Mouse (Mus musculus) midbrain, embryonic 10.5 days (tissue): Measurements from ENCODE around the gene Mmp25. TPM values are rescaled to one million over a fixed set of nuclear protein-coding genes. Genes with fewer than 3 reads are reported as not detected.
A peak's percentile ranks its signal among the peaks of the same experiment; 100 is the strongest.

Experiments used
- DNase-seq: peaks from one replicate; pipeline ENCODE4 v3.0.0-alpha.2; 2017; ENCODE audit warnings: low spot score
- H3K27ac ChIP-seq: fragments of 300-500 bp; sonication (generic); replicated peaks from 2 replicates; pipeline ENCODE4 v1.5.1; 2016; ENCODE audit warnings: mild to moderate bottlenecking
- H3K27me3 ChIP-seq: fragments of 300-500 bp; sonication (generic); 2 replicates; pipeline ENCODE4 v1.6.1; 2016; ENCODE audit warnings: low read depth, mild to moderate bottlenecking; ENCODE audit not compliant: poor library complexity, severe bottlenecking
- H3K36me3 ChIP-seq: fragments of 300-500 bp; sonication (generic); 2 replicates; pipeline ENCODE4 v1.6.1; 2016; ENCODE audit warnings: mild to moderate bottlenecking, moderate library complexity
- H3K4me1 ChIP-seq: fragments of 300-500 bp; sonication (generic); 2 replicates; pipeline ENCODE4 v1.6.1; 2016
- H3K4me3 ChIP-seq: fragments of 300-500 bp; sonication (generic); 2 replicates; pipeline ENCODE4 v1.5.1; 2016; ENCODE audit warnings: mild to moderate bottlenecking, moderate library complexity
- H3K9me3 ChIP-seq: fragments of 300-500 bp; sonication (generic); replicated peaks from 2 replicates; pipeline ENCODE4 v1.6.1; 2016; ENCODE audit warnings: mild to moderate bottlenecking
- WGBS: fragments of 180-500 bp; shearing (Covaris S2); methylation state at CpG from one replicate; pipeline ENCODE4 v1.1.7; 2016; 5-methylcytosine and 5-hydroxymethylcytosine counted together
- polyA plus RNA-seq: library from polyadenylated mRNA; unstranded; fragments of >200 nt; fragmentation: Nextera tagmentation; extraction: Ambion mirVana; gene quantifications from 2 replicates; pipeline ENCODE4 v1.2.1, GENCODE M21; 2016

The Mmp25 gene
- polyA plus RNA-seq, 1 experiment from 2014 or later = 0.89 TPM

GRCm38 (mm10) chr17:23658450-23658849 lies 13.4 kb upstream of the Mmp25 start:
- Histone ChIP-seq H3K36me3 (no peaks in the 10 kb centered on the region), H3K4me1 (peaks cover 5% of the 10 kb centered on the region), H3K9me3 (no peaks in the 10 kb centered on the region), H3K27ac (no peak overlapping the region), H3K4me3 (no peak overlapping the region), H3K27me3 (peaks cover 45% of the 10 kb centered on the region)
- WGBS = 80% methylated on average over 3 of the region's 3 CpGs
- no peak for DNase-seq

GRCm38 (mm10) chr17:23654410-23654809 lies 9.3 kb upstream of the Mmp25 start:
- Histone ChIP-seq H3K4me3 (no peak overlapping the region), H3K27me3 (peaks cover 5% of the 10 kb centered on the region), H3K9me3 (no peaks in the 10 kb centered on the region), H3K27ac (no peak overlapping the region), H3K4me1 (no peaks in the 10 kb centered on the region), H3K36me3 (no peaks in the 10 kb centered on the region)
- no peak for DNase-seq
- 70% methylated on average over 2 of the region's 2 CpGs for WGBS

GRCm38 (mm10) chr17:23654001-23654400 lies 8.9 kb upstream of the Mmp25 start:
- DNase-seq = no peak
- H3K27ac ChIP-seq = no peak overlapping the region
- H3K4me3 ChIP-seq = no peak overlapping the region
- 64% methylated on average over 6 of the region's 6 CpGs for WGBS
- H3K27me3 ChIP-seq = peaks cover under 1% of the 10 kb centered on the region
- H3K4me1 ChIP-seq = no peaks in the 10 kb centered on the region
- no peaks in the 10 kb centered on the region for H3K9me3 ChIP-seq
- no peaks in the 10 kb centered on the region for H3K36me3 ChIP-seq

- Histone ChIP-seq H3K9me3 (no peaks in the 10 kb centered on the region), H3K36me3 (no peaks in the 10 kb centered on the region), H3K4me3 (no peak overlapping the region), H3K27me3 (no peaks in the 10 kb centered on the region), H3K4me1 (no peaks in the 10 kb centered on the region), H3K27ac (no peak overlapping the region)
- 67% methylated on average over 2 of the region's 2 CpGs for WGBS
- DNase-seq = no peak
Observed at GRCm38 (mm10) chr17:23653324-23653723, 8.2 kb upstream of the Mmp25 start.

- Histone ChIP-seq H3K9me3 (no peaks in the 10 kb centered on the region), H3K4me3 (no peak overlapping the region), H3K27ac (no peak overlapping the region), H3K4me1 (no peaks in the 10 kb centered on the region), H3K27me3 (peaks cover 10% of the 10 kb centered on the region), H3K36me3 (no peaks in the 10 kb centered on the region)
- 80% methylated on average over 6 of the region's 6 CpGs for WGBS
- no peak for DNase-seq
Observed at GRCm38 (mm10) chr17:23651363-23651762, 6.3 kb upstream of the Mmp25 start.

- no peak for DNase-seq
- Histone ChIP-seq H3K36me3 (no peaks in the 10 kb centered on the region), H3K9me3 (peaks cover 8% of the 10 kb centered on the region; the same call in 1 of the 2 replicates), H3K27me3 (peaks cover 44% of the 10 kb centered on the region), H3K27ac (no peak overlapping the region), H3K4me3 (no peak overlapping the region), H3K4me1 (peaks cover 12% of the 10 kb centered on the region)
- WGBS = 26% methylated on average over 10 of the region's 10 CpGs
Observed at GRCm38 (mm10) chr17:23645894-23646293, 817 bp upstream of the Mmp25 start.

- peaks cover 11% of the 10 kb centered on the region for H3K27me3 ChIP-seq
- WGBS = 82% methylated on average over 8 of the region's 8 CpGs
- peaks cover 13% of the 10 kb centered on the region for H3K4me1 ChIP-seq
- no peak for DNase-seq
- no peaks in the 10 kb centered on the region for H3K36me3 ChIP-seq
- H3K27ac ChIP-seq = no peak overlapping the region
- H3K9me3 ChIP-seq = no peaks in the 10 kb centered on the region
- no peak overlapping the region for H3K4me3 ChIP-seq
Observed at GRCm38 (mm10) chr17:23631241-23631640, 13.8 kb downstream of the Mmp25 start.

GRCm38 (mm10) chr17:23630195-23631020 lies 14.7 kb downstream of the Mmp25 start:
- Histone ChIP-seq H3K27me3 (peaks cover 11% of the 10 kb centered on the region), H3K27ac (no peak overlapping the region; the same call in 1 of the 2 replicates), H3K4me1 (peaks cover 13% of the 10 kb centered on the region), H3K9me3 (no peaks in the 10 kb centered on the region), H3K4me3 (peak overlapping the region; percentile 40), H3K36me3 (no peaks in the 10 kb centered on the region)
- WGBS = 15% methylated on average over 22 of the region's 22 CpGs
- peak; percentile 77 for DNase-seq

GRCm38 (mm10) chr17:23627813-23628212 lies 17.3 kb downstream of the Mmp25 start:
- no peak overlapping the region for H3K4me3 ChIP-seq
- WGBS = 41% methylated on average over 7 of the region's 7 CpGs
- peaks cover 11% of the 10 kb centered on the region for H3K27me3 ChIP-seq
- no peak for DNase-seq
- no peaks in the 10 kb centered on the region for H3K36me3 ChIP-seq
- H3K27ac ChIP-seq = no peak overlapping the region
- H3K9me3 ChIP-seq = no peaks in the 10 kb centered on the region
- peaks cover 13% of the 10 kb centered on the region for H3K4me1 ChIP-seq

GRCm38 (mm10) chr17:23620351-23620750 lies 24.7 kb downstream of the Mmp25 start:
- Histone ChIP-seq H3K27ac (no peak overlapping the region), H3K4me3 (no peak overlapping the region), H3K27me3 (no peaks in the 10 kb centered on the region), H3K9me3 (no peaks in the 10 kb centered on the region), H3K4me1 (no peaks in the 10 kb centered on the region), H3K36me3 (no peaks in the 10 kb centered on the region)
- WGBS = 86% methylated on average over 7 of the region's 7 CpGs
- no peak for DNase-seq

- no peak overlapping the region for H3K27ac ChIP-seq
- no peak for DNase-seq
- no peaks in the 10 kb centered on the region for H3K4me1 ChIP-seq
- no peaks in the 10 kb centered on the region for H3K36me3 ChIP-seq
- WGBS = 64% methylated on average over 9 of the region's 9 CpGs
- H3K27me3 ChIP-seq = no peaks in the 10 kb centered on the region
- H3K9me3 ChIP-seq = no peaks in the 10 kb centered on the region
- no peak overlapping the region for H3K4me3 ChIP-seq
Observed at GRCm38 (mm10) chr17:23617087-23617486, 28.0 kb downstream of the Mmp25 start.

GRCm38 (mm10) chr17:23610361-23610800 lies 34.7 kb downstream of the Mmp25 start:
- H3K27ac ChIP-seq = no peak overlapping the region
- no peaks in the 10 kb centered on the region for H3K27me3 ChIP-seq
- WGBS = 91% methylated on average over 28 of the region's 28 CpGs
- no peak overlapping the region for H3K4me3 ChIP-seq
- no peaks in the 10 kb centered on the region for H3K4me1 ChIP-seq
- no peaks in the 10 kb centered on the region for H3K9me3 ChIP-seq
- peak; percentile 44 for DNase-seq
- H3K36me3 ChIP-seq = no peaks in the 10 kb centered on the region

- Histone ChIP-seq H3K36me3 (no peaks in the 10 kb centered on the region), H3K27ac (no peak overlapping the region), H3K4me3 (no peak overlapping the region), H3K9me3 (no peaks in the 10 kb centered on the region), H3K27me3 (no peaks in the 10 kb centered on the region), H3K4me1 (no peaks in the 10 kb centered on the region)
- 95% methylated on average over 24 of the region's 24 CpGs for WGBS
- no peak for DNase-seq
Observed at GRCm38 (mm10) chr17:23609612-23610011, 35.5 kb downstream of the Mmp25 start.
